Mouse (Mus musculus): Measurements from ENCODE around the gene Lcn9.
"Not testable (repeated sequence)": the region's sequence is repeated elsewhere in the genome, so short reads cannot be mapped to it uniquely, and the experiment has no call there.

Gene Lcn9

DNA sequence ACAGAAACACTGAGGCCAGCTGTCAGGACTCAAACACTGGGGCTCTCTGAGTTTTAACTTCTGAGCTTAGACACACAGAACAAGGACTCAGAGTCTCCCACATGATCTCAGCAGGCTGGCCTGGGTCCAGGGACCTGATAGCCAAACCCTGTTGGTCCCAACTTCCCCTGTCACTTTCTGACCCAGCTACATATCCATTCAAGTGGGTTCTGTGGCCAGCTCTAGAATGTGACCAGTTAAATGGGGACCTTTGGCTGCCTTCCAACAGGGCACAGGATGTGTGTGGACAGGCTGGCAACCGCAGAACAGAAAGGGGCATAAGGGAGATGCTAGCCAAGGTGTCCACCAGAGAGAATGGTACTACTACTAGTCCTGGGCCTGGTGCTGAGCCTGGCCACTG is at the start of gene Lcn9:
TSS of gene Lcn9 (plus strand) at position 348 of the 400 bp plus-strand sequence.
- peak; percentile 25 for DNase-seq

GRCm38 (mm10) chr2:25773507-25773906 is 49.4 kb upstream of the Lcn9 start:
- no peak for DNase-seq

GRCm38 (mm10) chr2:25774640-25775039 is 48.3 kb upstream of the Lcn9 start:
- no peak for DNase-seq

GRCm38 (mm10) chr2:25775991-25776390 is 47.0 kb upstream of the Lcn9 start:
- DNase-seq: no peak

DNA sequence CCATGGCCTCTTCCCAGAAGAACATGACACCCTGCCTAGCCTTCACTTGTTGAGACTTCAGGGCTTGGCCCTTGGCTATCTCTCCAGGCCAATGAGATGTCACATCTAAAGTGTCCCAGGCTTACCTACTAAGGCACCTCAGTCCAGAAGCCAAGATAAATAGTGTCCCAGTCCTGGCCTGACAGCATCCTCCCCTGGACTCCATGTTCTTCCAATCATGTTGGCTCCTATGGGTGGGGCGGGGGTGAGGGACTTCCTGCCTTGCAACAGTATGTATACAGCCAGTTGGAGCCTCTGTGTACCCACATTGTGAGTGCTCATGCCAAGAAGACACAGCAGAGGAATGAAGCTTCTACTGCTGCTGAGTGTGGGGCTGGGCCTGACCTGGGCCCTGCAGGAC is 46.2 kb upstream of the Lcn9 start, which contains the start of gene Lcn11:
TSS of gene Lcn11 (plus strand) at position 301 of the 400 bp plus-strand sequence.
- no peak for DNase-seq

DNA sequence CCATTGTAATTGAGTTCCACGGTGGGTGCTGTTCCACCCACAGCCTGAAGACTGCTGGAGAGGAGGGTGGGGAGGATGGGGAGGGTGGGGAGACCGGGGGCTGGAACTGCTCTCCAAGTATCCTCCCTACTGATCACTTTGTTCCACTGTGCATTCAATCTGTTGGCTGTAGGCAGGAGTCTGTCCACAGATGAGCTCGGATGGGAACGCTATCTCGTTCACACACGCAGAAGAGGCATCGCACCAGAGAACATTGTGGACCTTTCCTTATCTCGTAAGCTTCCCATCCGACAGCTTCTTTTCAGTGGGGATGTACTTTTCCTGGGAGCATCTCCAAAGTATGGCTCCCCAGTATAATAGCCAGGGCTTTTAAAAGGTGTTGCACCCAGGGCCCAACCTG is 43.9 kb upstream of the Lcn9 start:
- no peak for DNase-seq

DNA sequence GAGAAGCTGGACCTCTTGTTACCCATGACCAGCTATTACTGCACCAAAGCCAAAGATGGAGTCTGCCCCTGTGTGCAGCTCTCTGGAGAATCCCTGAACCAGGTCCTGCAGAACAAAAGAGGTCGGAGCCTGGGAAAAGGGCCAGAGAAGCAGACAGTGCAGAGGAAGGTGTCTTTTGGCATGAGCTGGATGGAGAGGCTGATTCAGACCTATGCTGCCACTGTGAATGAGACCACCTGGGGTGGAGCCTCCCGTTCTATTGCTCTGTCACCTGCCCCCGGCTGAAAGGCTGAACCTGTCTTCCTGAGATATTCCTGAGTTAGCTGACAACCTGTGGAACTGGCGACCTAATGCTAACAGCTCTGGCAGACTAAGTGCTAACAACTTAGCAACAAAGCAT is 42.0 kb upstream of the Lcn9 start:
- DNase-seq: no peak

DNA sequence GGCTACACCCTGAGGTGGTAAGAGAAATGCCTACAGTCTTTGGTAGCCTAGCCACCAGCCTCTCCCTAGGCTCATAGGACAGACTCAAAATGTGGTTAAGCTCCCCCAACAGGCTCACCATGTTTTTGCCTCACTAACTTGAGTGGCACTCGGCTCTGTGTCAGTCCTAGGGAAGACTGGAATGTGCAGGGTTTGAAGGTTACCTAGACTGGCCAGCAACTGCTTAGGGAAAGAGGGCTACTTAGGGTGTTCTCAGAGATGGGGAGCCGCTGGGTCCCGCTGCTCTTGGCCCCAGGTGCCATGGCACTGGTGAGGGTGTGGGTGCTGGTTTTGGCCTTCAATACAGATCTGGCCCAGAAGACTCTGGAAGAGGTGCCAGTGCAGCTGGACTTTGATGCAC is 41.0 kb upstream of the Lcn9 start, which contains the start of gene Gm13539:
TSS of gene Gm13539 (plus strand) at position 301 of the 400 bp plus-strand sequence.
- DNase-seq: no peak

GRCm38 (mm10) chr2:25785573-25786322 is 37.2 kb upstream of the Lcn9 start:
- no peak for DNase-seq

- DNase-seq: no peak
These were observed 33.9 kb upstream of the Lcn9 start for GRCm38 (mm10) chr2:25789092-25789491.

DNA sequence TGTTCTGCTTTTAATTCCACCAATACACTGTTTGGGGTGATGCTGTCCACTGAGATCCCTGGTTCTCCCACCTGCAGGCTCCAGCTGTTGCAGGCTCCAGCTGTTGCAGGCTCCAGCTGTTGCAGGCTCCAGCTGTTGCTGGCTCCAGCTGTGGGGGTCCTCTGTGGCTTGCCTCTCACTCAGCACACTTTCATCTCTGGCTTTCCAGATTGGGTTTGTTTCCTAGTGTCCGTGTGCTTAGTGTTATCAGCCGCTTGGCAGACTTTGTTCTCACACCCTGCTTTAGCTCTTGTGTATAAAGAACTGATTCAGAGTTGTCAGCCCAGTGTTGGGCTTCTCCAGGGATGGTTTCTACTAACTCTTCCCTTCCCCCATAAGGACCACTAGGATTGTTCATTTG is 25.3 kb upstream of the Lcn9 start:
- no peak for DNase-seq

GRCm38 (mm10) chr2:25798065-25798464 is 24.9 kb upstream of the Lcn9 start:
- DNase-seq: no peak

GRCm38 (mm10) chr2:25811711-25812110 is 11.2 kb upstream of the Lcn9 start:
- no peak for DNase-seq

DNA sequence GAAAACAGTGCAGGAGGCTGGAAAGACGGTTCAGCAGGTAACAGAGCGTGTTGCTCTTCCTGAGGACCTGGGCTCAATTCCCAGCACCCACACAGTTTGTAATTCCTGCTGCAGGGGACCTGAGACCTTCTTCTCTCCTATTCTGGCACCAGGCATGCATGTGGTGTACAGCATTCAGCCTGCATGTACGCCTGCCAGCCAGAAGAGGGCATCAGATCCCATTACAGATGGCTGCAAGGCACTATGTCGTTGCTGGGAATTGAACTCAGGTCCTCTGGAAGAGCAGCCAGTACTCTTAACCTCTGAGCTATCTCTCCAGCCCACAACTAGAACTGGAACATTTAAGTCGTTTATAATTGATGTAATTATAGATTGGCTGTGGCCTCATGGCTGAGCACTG is 9.6 kb upstream of the Lcn9 start:
- no peak for DNase-seq

DNA sequence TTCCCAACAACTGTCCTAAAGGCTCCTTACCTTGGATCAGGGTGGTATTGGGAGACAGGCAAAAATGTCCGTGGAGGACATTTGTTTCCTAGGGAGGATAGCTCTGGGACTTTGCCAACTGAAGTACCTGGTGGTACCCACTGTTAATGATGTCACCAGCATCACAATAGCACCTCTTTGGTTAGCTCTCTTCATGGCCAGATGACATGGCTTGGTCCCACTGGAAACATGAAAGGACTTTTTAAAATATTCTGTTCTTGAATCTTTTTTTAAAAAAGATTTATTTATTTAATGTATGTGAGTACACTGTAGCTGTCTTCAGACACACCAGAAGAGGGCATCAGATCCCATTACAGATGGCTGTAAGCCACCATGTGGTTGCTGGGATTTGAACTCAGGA is 7.2 kb upstream of the Lcn9 start, which contains the start of gene Glt6d1:
TSS of gene Glt6d1 (minus strand) at position 101 of the 400 bp plus-strand sequence.
- DNase-seq: not testable (repeated sequence)

- DNase-seq: no peak
These were observed 1.8 kb downstream of the Lcn9 start for GRCm38 (mm10) chr2:25824751-25825150.

DNA sequence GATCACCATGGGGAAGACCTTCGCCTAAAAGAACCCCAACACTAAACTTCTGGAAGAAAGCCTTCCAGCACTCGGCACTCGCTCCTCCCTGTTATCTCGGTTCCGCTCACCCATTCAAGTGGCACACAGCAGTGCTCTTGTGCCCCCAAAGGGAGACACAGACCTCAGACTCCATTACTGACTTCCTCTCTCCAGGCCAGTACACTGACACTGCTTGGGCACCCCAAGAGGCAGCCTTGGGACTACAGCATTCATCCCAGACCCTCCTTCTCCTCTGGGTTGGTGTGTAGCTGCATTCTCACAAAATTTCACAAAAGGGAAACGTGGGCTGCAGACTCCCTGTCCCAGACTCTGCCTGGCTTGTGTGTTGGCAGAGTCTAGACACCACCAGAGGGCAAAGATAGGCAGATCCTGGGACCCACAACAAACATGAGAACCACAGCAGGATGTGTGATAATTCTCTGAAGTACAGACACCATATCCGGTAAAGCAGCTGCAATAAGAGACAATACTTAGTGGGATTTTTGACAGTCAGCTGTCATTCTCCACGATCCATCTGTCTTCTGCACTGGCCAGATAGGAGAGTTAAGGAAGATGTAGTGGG is 5.5 kb downstream of the Lcn9 start:
- no peak for DNase-seq

DNA sequence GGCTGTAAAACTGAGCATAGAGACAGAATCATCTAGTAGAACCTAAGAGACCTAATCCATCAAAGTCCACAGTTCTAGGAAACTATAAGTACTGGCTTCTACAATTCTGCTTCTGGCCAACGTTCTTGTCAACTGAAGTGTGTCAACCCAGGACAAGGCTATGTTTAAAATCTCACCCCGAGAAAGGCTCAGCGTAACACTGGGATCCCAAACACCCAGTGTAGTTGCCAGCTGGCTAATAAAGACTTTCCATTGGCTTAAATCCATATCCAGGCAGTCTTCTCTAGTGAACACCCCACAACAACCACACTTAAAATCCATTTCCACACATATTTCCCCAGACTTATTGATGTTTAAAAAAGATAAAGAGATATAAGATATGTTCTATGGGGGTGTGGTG is 7.8 kb downstream of the Lcn9 start:
- no peak for DNase-seq

DNA sequence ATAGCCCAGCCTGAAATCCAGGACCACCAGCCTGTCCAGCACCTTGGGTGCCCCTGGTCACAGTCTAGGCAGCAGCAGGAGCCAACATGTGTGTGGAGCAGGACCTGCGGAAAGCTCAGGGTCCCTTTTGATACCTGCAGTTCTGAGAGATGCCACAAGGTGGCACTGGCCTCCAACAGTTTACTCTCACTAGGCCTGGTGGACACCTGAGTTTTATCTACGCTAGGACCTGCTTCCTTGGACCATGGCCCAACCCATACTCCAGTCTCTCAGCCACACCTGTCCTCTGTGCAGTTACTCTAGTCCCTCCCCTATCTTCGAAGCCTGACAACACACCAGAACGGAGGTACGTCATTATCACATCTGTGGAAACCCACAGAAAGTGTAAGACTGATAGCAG is 13.3 kb downstream of the Lcn9 start:
- DNase-seq: peak; percentile 76

- DNase-seq: no peak
These were observed 19.2 kb downstream of the Lcn9 start for GRCm38 (mm10) chr2:25842161-25842560.

DNA sequence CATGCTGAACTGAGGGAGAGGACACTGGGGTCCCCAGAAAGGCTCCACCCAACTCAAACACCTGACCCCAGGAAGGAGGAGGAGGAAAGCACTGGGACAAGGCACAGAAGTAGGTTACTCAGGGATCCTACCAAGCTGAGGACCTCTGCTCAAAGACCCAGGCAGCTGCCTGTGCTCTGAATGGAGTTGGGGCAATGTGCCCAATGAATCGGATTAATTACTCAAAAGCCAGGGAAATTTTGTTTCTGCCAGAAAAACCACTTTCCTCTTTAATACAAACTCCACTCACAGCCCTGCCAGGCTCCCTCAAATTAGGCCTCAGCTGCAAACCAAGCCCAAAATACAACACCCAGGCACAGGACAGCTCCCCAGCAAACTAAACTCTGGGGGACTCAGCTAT is 19.8 kb downstream of the Lcn9 start:
- no peak for DNase-seq

- no peak for DNase-seq
These were observed 21.1 kb downstream of the Lcn9 start for GRCm38 (mm10) chr2:25844097-25844496.

- no peak for DNase-seq
These were observed 23.6 kb downstream of the Lcn9 start for GRCm38 (mm10) chr2:25846516-25846915.

DNA sequence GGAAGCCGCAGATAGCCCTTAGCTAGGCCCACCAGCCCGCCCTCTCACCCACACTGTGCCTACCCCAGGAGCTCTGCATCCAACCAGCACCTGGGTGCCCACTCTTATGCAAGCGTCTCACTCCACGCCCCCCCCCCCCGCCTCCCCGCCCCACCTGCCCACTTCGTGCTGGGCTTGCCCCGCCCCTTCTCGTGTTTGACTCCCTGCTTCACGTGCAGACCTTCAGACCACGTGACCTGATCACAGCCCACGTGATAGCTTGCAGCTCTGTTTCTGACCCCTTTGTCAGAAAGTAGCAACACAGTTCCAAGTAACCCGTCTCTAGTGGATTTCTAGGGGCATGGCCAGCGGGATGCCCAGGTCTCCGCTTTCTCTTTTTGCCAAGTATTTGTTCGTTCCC is 24.3 kb downstream of the Lcn9 start, which contains the start of gene Sohlh1:
TSS of gene Sohlh1 (minus strand) at position 23 of the 400 bp plus-strand sequence.
- DNase-seq: no peak

Measured in right cerebral cortex, postnatal 14 days (tissue).